Mouse (Mus musculus): ENCODE results near the gene Foxp1.

The Foxp1 gene

DNA sequence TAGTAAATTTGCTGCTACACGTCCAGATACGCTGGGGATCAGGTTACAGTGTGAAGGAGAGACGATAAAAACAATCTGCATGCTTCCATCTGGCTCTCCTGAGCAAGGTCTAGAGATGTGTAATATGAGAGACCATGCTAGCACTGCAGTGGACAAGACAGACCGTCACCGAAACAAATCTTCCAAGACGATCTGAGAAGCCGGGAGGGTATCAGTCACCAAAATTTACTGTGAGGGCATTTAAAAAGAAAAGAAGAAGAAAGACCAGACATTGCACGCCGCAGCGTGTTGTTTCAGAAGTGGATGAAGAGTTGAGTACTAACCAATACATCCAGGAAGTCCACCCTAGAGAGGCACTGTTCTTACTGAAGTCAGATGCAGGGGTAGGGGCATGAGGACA is 39.0 kb downstream of the Foxp1 start:
- no peak for DNase-seq

DNA sequence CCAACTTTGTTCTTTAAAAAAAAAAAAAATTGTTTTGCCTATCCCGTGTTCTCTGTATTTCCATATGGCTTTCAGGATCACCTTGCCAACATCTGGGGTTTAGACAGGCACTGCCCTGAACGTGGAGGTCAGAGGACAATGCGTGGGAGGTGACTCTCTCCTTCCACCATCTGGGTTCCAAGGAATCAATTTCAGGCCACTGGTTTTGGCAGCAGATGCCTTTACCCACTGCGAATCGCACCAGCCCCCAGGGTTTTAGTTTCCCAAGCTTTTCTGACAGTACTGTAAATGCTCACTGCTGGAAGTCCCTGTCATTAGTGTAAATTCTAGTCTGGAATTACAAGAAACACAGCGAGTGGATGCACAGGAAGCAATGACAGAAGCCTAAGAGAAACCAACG is 41.0 kb downstream of the Foxp1 start:
- DNase-seq: no peak

DNA sequence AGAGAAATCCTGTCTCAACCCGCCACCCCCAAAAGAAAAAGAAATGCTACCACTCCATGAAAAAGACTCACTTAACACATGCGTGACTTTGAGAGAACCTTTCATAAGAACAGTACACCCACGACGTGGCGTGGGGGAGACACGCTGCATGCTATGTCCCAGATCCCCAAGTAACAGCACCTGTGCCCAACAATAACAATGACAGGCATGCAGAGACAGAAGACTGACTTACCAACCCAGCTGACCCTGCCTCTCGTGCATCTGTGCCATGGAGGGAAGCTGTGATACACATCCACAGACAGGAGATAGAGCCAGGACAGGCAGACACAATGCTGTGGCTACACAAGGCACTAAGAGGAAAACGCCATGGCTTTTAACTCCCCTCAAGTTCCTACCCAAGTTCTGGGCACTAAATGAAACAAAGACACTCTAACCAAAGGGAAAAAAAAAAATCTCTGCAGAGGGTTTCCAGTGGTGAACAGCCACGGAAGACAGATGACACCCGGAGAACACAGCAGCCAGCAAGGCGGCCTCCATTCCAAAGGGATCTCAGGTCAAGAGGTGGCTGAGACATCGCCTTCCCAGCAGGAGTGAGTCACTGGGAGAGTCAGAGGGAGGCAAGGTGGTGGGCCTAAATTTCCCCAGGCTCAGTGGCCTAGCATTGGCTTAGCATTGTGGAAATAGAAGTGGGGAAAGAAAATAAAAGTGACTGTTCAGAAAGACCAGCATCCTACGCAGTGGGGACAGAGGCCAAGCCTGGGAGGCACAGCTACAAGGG is 43.5 kb downstream of the Foxp1 start:
- DNase-seq: no peak

DNA sequence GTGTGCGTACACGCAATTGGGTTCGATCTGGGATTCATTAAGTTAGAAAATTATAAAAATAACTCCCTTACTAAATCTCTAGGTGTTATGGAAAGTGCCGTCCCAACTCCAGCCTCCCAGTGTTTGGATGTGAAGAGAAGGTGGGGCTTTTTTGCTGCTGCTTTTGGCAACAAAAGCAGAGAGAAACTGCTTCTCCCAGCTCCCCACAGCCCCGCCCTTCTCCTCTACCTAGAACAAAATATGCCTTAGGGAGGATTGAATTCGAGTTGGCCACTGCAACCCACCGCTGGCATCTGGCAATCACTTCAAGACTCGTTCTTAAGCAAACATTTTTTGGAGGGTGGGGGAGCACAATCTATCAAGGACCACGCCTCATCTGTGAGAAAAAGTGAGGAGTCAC is 47.5 kb downstream of the Foxp1 start:
- no peak for DNase-seq

DNA sequence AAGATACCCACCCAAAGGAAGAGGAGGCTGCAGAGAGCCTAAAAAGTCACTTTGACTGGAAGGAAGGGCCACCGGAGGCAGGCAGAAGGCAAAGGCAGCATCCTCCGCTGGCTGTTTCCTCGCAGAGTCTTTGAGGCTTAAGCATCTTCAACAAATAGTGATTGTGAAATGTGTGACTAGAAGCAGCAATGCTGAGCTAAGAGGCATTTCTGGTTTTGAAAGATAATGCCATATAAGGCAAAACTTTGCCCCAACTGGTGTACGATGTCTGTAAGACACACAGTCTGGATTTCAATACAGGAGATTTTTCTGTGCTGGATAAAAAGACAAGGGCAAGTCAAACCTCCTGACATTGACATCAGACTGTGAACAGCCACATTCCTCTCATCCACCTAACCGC is 51.6 kb downstream of the Foxp1 start:
- DNase-seq: no peak

DNA sequence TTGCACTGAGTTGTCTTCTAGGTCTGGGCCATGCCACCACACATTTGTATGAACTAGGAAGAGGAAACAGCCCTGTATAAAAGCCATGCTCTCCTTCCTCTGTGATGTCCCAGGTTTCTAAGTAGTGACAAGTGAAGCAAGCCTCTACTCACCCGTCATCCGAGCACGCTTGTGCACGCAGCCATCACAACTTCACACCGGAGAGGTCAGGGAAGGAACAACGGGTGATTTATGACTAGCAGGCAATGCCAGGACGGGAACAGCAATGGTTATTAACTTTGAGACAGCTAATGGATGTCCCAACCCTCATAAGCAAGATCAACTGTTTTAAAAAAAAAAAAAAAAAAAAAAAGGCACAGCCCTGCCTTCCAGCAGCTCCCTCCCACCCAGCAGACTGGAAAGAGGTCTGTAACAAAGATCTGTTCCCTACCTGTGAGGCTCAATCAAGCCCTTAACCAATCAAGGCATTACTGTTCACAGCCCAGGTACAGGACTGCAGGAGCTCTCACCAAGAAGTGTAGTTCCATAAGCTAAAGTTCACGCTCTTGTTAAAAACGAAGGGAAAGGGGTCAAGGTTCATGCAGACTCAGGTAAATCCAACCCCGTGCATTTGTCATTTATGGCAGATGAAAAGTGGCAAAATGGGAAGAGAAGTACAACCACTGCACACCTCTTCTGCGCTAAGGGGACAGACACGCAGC is 53.2 kb downstream of the Foxp1 start:
- DNase-seq: no peak

DNA sequence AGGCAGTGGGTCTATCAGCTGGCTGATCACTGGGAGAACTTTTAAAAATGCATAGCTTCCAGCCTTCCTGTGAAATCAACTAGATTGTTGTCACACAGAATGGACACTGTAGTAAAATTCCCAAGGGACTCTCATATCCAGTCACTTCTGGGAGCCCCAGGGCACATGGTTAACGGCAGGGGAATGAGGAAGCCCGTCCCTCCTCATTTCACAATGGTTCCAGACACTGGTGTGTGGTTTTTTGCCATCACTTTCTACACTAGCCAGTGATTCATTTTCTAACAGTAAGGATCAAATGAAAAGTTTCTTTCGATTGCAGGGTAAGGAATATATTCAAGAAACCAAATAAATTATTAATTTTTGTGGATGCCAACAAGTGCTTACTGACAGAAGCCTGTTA is 54.7 kb downstream of the Foxp1 start:
- DNase-seq: no peak

DNA sequence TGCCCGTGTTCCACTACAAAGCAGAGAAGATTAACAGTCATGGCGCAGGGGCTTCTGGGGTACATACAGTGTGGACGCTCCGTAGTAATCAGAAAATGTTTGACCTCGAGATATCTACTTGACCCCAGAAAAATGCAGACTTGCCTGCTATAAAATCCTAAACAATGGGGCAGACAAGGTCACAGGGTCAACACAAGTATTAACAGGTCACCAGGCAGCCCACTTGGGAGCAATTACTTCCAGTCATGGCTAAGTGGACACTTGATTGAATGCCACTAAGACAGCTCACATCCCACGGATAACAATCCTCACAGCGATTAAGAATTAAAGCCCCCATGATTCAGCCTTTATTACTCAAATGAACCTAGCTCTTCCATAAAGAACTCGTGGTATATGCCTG is 55.4 kb downstream of the Foxp1 start:
- no peak for DNase-seq

DNA sequence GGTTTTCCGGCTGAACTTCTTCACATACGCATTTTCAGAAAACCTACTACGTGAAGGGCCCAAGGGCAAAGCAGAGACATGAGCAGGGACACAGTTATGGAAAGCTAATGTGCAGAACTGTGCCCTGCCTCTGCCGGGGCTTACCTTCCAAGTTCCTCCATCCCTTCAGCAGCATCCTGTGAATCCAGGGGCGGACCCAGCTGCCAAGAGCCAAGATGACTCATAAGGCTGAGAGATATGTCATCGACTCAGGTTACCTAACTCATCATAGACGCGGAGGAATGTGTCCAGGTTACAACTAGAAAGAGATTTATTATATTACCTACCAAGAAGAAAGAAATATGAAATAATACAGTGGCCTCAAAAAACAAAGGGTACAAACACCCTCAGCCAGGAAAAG is 56.2 kb downstream of the Foxp1 start:
- no peak for DNase-seq

DNA sequence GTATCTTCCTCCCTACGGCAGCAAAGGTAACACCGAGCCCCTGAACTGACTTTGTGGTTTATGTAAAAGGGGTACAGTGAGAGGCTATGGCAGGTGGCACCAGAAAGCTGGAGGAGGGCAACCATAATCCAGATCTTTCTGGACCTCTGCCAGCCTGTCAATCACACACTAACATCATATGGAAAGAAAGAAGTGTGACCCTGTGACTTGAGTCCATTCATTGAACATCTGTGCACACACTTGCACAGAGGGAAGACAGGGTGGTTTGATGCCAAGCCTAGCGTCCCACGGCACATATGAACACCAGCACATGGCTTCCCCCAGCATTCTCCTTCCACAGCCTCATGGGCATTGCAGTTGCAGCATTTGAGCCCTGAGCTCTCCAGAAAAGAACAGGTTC is 58.1 kb downstream of the Foxp1 start:
- DNase-seq: no peak

DNA sequence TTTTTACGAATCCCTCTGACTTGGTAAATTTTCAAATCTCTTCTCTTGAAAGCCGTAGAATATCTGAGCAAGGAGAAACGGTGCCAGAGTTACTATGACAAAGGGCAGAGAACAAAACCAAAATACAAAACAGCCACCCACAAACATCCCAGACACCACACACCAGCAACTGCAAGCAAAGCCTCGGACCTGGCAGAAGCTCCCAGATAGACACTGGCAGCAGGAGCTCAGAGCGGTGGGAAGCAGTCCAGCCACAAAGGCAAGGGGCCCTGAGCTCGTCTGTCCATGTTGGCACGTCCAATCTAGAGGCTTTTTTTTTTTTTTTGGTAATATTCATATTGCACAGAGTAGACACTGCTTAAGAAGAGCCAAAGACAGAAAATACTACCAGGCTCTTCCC is 58.6 kb downstream of the Foxp1 start:
- peak; percentile 40 for DNase-seq

DNA sequence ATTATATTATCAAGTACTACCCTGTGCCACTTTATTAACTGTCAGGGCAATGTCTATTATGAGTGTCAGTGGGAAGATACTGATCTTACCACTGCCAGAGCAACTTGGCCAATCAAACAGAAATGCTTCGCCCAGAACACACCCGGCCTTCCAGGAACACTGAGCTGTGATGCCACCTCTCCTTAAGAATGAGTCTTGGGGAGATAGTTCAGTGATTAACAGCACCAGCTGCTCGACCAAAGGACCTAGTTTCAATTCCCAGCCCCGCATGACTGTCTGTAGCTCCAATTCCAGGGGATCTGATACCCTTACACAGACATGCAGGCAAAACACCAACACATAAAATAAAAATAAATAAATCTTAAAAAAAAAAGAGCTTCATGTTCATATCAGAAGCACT is 63.7 kb downstream of the Foxp1 start:
- DNase-seq: no peak

DNA sequence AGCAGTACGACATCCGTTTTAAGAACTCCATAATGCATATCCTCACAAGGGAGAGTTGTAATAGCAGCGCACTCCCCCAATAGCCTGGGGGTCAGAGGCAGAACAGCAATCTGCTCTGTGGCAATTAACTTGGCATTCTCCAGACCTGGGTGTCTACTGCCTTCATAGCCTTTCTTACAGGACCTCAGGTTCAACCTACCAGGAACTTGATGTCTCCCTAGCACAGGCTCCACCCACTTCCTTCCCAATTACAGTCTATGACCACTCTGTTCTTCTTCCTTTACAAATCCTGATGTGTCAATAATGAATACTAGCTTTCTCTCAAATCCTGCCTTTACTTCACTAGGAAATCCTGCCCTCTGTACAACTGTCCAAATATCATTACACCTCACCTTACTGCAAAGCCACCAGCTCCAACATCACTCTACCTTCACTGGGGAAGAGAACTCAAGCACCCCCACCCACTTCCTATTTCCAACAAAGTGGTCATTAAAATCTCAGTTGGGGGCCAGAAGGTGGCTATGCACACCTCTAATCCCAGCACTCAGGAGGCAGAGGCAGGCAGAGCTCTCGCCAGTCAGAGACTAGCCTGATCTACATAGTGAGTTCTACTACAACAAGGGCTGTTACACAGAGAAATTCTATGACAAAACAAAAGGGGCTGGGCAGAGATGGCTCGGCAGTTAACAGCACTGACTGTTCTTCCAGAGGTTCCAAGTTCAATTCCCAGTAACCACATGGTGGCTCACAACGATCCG is 68.6 kb downstream of the Foxp1 start:
- DNase-seq: no peak

DNA sequence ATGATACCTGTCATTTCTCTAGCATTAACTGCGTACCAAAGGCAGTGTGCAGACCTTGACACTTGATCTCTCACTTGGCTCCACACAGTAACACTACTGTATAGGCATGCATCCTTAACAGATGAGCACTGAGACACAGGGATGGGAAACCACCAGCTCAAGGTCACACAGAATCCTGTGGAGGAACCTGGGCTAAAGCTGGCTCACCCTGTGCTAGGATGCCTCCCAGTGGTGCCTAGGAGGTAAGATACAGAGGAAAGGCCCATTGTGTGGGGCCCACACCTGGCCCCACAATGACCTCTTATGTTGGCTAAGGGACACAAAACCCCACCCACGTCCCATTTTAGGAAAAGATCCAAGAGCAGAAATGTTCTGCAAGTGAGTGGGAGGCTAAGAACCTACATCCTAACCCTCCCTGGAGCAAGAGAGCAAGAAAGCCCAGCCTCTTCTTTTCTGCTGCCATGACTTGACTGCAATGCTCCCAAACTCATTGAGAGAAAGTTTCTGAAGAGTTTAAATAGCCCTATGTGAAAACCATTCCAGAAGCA is 69.8 kb downstream of the Foxp1 start:
- DNase-seq: no peak

DNA sequence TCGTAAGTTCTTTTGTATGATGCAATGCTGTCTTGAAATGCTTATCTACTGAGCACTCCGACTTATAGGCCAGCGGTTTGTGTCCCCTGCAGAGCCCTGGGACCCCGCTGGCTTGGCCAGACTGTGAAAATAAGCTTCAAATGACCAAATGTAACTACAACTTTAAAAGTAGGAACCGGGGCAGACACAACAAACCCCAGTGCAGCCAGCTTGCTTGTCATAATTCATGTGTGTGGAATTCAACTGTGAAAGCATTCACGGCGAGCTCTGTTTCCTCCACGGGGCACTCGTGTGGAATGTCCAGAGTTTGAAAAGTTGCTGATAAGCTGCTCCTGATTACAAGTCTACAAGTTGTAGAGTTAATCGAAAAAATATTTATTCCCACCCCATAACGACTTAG is 71.0 kb downstream of the Foxp1 start:
- DNase-seq: no peak

DNA sequence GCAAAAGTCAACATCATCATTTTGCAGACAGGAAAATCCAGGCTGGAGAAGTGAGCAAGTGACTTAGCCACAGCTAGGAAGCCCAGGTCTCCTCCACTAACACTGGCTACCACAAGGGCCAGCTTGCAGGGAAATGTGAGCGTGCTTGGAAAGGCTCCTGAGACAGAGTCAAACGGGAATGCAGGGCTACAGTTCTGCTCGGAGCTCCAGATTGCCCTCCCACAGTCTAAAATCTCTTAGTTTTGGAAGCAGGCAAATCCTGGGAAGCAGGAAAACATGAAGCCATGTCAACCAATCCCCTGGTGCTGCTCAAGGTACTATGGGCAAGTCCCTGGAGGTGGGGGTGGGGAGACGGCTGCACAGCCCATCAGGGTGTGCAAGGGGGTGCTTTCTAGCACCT is 75.1 kb downstream of the Foxp1 start:
- no peak for DNase-seq

DNA sequence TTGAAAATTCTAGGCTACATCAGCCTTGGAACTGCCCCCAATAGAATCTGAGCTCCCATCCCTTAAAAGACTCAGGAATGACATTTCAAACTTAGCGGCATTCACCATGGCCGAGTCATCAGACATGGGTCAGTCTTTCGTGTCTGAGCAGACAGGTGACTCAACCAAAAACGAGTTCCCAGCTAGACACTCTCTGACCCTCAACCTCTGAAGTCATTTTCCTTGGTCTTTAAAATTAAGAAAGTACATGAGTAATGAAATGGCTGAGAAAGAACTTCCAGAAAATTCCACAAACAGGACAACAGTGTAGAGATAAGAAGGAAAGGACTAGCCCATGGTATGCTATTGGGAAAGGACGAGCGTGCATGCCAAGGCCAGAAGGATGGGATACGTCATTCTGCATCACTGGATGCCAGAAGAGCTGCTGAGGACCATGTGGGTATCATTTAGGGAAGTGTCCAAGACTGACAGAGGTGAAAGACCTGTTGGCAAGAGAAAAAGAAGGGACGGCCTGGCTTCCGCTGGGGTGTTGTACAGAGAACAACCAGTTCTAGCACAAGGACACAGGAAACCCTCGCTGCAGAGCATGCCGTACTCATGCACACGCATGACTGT is 75.6 kb downstream of the Foxp1 start:
- peak; percentile 30 for DNase-seq

DNA sequence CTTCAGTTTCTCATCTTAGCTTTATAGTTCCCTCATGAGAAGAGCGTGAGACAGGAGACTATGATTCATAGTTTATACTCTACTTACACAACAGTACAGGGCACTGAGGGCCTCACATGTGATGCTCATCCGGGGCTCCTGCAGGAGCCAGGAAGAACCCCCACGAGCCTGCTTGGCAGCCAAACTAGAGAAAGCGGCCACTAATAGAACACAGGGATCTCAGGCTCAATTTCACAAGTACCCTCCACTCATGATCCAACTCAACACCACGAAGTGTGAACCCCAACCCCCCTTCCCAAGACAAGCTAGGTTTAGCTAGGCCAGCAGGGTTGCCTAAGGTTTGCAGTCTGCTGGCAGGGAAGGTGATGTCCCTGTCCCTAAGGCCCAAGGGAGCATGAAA is 79.1 kb downstream of the Foxp1 start:
- DNase-seq: no peak

DNA sequence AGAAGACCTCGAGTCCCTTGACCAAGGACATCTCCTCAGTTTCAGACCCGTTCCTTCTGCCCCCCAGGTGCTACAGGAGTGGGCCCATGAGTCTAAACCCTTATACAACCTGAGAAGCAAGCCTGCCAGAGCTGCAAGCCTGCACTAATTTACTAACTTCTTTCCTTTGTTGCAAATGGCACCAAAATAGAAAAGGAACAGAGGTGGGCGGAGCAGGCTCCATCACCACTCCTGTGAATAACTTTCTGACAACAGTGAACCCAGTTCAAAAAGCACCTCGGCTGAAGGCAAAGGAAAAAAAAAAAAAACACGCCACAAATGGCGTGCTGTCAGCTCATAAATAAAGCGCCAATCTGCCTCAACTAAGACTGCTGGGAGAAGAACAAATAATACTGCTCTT is 81.4 kb downstream of the Foxp1 start:
- DNase-seq: no peak

DNA sequence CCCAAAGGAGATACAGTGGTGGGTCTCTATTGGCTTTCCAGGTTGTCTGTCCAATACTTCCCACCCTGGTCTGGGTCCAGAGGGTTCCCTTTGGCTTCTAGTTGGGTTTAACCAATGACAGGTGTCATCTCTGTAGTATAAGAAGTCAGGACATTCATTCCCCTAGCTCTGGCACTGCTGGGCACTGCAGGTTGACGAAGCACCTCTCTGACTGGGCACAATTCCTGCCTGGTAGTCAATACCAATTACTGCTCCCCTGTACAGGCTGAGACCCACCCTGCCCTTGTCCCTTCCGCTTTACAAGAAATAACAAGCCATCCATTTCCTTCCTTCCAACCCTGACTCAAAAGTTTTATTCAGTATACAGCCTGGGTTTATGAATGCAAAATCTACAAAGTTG is 81.9 kb downstream of the Foxp1 start:
- no peak for DNase-seq

DNA sequence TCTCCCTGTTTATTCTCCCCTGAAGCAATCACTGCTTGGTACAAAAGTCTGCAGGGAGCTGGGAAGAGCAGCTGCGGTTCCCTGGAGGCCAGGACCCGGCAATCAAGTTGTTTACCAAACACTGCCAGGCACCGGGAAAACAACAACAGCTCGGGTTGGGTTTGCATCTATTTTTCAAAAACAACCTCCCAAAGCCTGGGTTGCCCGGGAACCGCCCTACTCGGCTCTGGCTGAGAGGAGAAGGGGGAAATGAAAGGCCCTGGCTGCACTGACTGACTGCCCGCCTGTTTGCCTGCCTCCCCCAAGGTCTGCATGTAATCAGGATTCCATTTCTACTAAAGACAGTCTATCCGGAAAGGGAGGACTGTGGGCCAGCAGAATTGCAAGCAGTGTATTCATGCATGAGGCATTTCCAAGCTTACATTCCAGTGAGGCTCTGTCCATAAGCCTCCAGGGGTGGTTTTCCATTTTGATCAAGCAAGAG is 82.6 kb downstream of the Foxp1 start:
- DNase-seq: no peak

DNA sequence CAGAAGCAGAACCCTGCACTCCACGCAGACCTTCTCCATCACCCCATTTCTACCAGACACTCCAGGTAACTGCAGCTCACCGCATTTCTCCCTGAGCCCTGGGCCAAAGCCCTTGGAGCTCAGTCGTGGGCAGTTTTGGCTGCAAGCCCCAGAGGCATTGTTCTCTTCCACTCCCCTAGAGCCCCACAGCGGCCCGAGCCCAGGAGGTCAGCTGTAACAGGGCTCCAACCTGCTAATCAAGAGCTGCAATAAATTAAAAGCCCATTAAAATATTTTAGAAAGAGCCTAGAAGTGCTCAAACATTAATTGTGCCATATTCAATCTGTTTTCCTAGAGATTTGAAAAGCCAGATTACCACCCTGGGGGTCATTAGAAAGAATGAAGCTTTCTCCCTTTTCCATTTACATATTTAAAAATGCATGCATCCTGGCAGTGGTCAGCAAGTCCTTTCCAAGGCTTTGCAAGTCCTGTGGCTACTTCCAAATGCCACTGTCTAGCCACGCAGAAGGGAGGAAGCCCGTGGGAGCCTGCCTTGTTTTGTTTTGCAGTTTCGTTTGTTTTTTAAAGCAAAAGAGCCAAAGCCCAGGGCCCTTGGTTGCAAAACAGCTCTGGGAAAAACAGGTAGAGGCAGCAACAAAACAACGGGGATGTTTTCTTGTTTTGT is 83.2 kb downstream of the Foxp1 start:
- DNase-seq: no peak

DNA sequence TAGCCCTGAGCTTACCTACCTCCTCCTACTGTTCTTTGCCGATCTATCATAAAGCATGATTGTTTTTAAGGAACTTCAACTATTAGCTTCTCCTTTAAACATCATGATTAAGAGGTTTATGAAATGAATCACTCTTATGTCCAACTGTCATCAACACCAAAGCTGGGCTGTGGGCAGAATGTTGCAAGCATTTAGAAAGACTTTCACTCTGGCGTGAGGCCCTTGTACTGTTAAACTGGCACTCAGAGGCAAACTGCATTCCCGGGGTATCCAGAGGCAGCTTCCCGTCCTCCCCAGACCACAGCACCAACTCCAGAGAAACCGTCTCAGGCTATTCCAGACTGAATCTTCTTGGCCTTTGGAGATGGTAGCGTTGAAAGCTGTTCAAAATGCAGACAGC is 86.2 kb downstream of the Foxp1 start:
- no peak for DNase-seq

Measured in cerebellum, adult 8-10 months (tissue).